Mouse (Mus musculus): Measurements from ENCODE around the gene Prkci. TPM values are rescaled to one million over a fixed set of nuclear protein-coding genes. Genes with fewer than 3 reads are reported as not detected.

The Prkci gene
- polyA plus RNA-seq, 1 experiment: 10.8 TPM

DNA sequence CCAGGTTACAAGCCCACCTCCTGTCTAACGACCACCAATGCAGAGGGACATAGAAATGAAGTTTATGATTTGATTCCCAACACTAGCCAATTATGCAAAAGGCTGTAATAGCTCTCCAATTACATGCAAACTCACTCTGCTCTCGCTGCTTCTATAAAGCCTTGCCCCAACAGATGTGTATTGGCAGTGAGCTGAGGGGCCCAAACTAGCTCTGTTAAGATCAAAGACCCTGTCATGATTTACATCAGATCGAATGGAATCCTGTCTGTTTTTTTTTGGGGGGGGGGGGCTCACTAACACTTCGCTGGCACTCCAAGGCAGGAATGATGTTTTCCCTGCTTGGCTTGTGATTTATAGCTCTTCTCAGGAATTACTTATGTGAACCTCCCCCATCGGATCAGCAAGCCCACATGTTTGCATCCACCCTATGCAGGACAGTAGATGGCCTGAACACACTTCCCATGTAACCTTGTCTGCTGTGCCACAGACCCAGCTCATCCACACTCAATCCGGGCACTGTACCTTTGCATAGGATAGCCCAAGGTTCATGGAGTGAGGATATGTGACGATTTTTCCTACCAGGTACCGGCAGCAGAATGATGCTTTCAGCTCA lies 12.5 kb upstream of the Prkci start:
- Histone ChIP-seq H3K27me3 (ENCODE audit: control insufficient read depth, insufficient read depth, insufficient read length) (no peaks in the 10 kb centered on the region), H3ac (ENCODE audit: control insufficient read depth, insufficient read length) (no peak overlapping the region), H3K4me2 (ENCODE audit: low read depth) (no peak overlapping the region), H3K79me2 (ENCODE audit: control insufficient read depth, insufficient read depth) (no peaks in the 10 kb centered on the region), H3K36me3 (ENCODE audit: control insufficient read depth, insufficient read depth) (no peaks in the 10 kb centered on the region), H3K4me3 (no peak overlapping the region)
- TF ChIP-seq E2F4 (IDR thresholded peaks at IDR 0.05; ENCODE audit: insufficient read depth) (no peak), CEBPB (IDR thresholded peaks at IDR 0.05; ENCODE audit: insufficient read depth, poor library complexity, severe bottlenecking) (no peak), MYOG (IDR thresholded peaks at IDR 0.05; ENCODE audit: control insufficient read depth in 1 of 3, insufficient read depth in 1 of 3, insufficient read length in 2 of 3, low read depth in 2 of 3) (no peak), REST (IDR thresholded peaks at IDR 0.05; ENCODE audit: insufficient read depth, insufficient read length) (no peak), MAX (IDR thresholded peaks at IDR 0.05; ENCODE audit: low read depth) (no peak), USF1 (IDR thresholded peaks at IDR 0.05; ENCODE audit: low read depth) (no peak), TCF3 (IDR thresholded peaks at IDR 0.05; ENCODE audit: insufficient read length, low read depth) (no peak), TCF12 (IDR thresholded peaks at IDR 0.05; ENCODE audit: insufficient read depth, poor library complexity, severe bottlenecking) (no peak), SRF (IDR thresholded peaks at IDR 0.05; ENCODE audit: control insufficient read depth, insufficient read length, low read depth) (no peak), POLR2AphosphoS2 (IDR thresholded peaks at IDR 0.05; ENCODE audit: insufficient read length, low read depth) (no peak)

DNA sequence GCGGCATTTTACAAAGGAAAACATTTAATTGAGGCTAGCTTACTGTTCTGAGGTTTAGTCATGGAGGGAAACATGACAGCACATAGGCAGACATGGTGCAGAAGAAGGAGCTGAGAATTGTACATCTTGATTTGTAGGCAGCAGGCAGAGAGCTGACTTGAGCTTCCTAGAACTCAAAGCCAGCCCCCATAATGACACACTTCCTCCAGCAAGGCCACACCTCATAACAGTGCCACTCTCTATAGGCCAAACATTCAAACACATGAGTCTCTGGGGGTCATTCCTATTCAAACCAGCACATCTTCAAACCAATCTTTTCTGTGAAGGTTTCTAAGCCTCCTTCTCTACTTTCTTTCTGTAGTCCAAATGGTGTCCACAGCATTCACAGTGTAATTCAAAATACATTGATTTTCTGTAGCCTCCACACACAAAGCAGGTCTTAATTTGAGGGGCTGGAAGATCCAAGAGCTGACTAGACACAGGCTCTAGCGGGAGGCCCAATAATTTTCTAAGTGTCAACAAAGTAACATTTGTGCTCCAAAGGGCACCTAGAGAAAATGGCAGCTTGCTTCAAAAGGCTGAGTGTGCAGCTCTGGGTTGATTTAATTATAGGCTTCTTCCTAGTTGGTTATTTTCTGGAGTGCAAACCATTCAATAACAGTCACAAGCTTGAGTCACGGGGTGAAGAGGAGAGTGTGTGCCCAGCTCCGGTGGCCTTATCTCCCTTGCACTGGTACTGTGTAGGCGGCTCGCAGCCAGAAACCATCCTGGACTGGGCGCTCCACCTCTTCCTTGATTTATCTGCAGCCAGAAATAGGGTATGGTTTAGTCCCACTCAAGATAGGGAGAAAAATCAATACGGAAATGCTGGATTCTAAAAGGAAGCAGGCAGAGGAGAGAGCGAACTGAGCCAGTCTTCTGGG lies 7.9 kb upstream of the Prkci start:
- TF ChIP-seq SRF (IDR thresholded peaks at IDR 0.05; ENCODE audit: control insufficient read depth, insufficient read length, low read depth) (no peak), POLR2A (IDR thresholded peaks at IDR 0.05; ENCODE audit: insufficient read length, low read depth) (no peak), POLR2AphosphoS2 (IDR thresholded peaks at IDR 0.05; ENCODE audit: insufficient read length, low read depth) (no peak)

DNA sequence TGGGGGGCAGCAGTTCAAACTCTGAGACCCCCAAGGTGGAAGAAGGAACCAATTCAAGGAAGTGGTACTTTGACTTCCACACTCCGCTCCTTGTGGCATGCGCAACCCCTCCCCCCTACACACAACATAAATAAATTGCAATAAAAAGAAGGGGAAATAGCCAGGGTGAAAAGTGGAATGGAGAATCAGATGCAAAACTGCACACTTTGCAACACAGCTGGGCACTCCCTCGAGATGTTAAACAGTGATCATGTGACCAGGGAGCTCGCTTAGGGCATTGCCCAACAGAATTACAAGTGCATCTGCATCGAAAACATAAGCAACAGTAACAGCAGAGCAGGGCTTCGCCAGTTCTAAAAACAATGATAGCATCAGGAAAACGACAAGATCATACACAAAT lies 3.4 kb upstream of the Prkci start:
- H3ac ChIP-seq (ENCODE audit: control insufficient read depth, insufficient read length): no peak overlapping the region
- H3K4me3 ChIP-seq: no peak overlapping the region
- H3K27me3 ChIP-seq (ENCODE audit: control insufficient read depth, insufficient read depth, insufficient read length): no peaks in the 10 kb centered on the region
- no peak for TF ChIP-seq REST (IDR thresholded peaks at IDR 0.05; ENCODE audit: insufficient read depth, insufficient read length)
- no peak for TF ChIP-seq TCF12 (IDR thresholded peaks at IDR 0.05; ENCODE audit: insufficient read depth, poor library complexity, severe bottlenecking)
- no peak for TF ChIP-seq SRF (IDR thresholded peaks at IDR 0.05; ENCODE audit: control insufficient read depth, insufficient read length, low read depth)
- no peak for TF ChIP-seq POLR2AphosphoS2 (IDR thresholded peaks at IDR 0.05; ENCODE audit: insufficient read length, low read depth)
- peaks cover 12% of the 10 kb centered on the region for H3K79me2 ChIP-seq (ENCODE audit: control insufficient read depth, insufficient read depth)
- H3K36me3 ChIP-seq (ENCODE audit: control insufficient read depth, insufficient read depth): no peaks in the 10 kb centered on the region
- H3K4me2 ChIP-seq (ENCODE audit: low read depth): no peak overlapping the region

More for the DNA sequence above, 7.9 kb upstream of the Prkci start:
- H3K4me2 ChIP-seq (ENCODE audit: low read depth): no peak overlapping the region
- H3K36me3 ChIP-seq (ENCODE audit: control insufficient read depth, insufficient read depth): no peaks in the 10 kb centered on the region
- H3K79me2 ChIP-seq (ENCODE audit: control insufficient read depth, insufficient read depth): no peaks in the 10 kb centered on the region
- no peak overlapping the region for H3K4me3 ChIP-seq
- H3K27me3 ChIP-seq (ENCODE audit: control insufficient read depth, insufficient read depth, insufficient read length): no peaks in the 10 kb centered on the region
- H3ac ChIP-seq (ENCODE audit: control insufficient read depth, insufficient read length): no peak overlapping the region

DNA sequence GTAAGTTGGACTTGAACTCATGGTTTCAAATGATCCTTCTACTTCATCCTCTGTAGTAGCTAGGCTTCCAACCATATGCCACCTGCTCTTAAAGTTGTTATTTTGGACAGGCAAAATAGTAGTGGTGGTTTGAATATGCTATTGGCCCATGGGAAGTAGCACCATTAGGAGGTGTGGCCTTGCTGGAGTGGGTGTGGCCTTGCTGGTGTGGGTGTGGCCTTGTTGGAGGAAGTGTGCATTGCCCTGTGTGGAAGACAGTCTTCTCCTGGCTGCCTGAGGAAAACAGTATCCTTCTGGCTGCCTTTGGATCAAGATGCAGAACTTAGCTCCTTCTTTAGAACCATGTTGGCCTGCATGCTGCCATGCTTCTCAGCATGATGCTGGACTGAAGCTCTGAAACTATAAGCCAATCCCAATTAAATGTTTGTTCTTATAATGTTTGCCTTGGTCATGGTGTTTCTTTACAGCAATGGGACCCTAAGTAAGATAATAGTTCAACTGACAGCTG lies 2.4 kb upstream of the Prkci start:
- no peak overlapping the region for H3K4me3 ChIP-seq
- H3K4me2 ChIP-seq (ENCODE audit: low read depth): no peak overlapping the region
- no peak overlapping the region for H3ac ChIP-seq (ENCODE audit: control insufficient read depth, insufficient read length)
- no peaks in the 10 kb centered on the region for H3K36me3 ChIP-seq (ENCODE audit: control insufficient read depth, insufficient read depth)
- H3K79me2 ChIP-seq (ENCODE audit: control insufficient read depth, insufficient read depth): peaks cover 22% of the 10 kb centered on the region
- H3K27me3 ChIP-seq (ENCODE audit: control insufficient read depth, insufficient read depth, insufficient read length): no peaks in the 10 kb centered on the region
- no peak for TF ChIP-seq E2F4 (IDR thresholded peaks at IDR 0.05; ENCODE audit: insufficient read depth)
- TF ChIP-seq MAX (IDR thresholded peaks at IDR 0.05; ENCODE audit: low read depth): no peak
- no peak for TF ChIP-seq POLR2AphosphoS2 (IDR thresholded peaks at IDR 0.05; ENCODE audit: insufficient read length, low read depth)
- TF ChIP-seq TCF3 (IDR thresholded peaks at IDR 0.05; ENCODE audit: insufficient read length, low read depth): no peak
- TF ChIP-seq TCF12 (IDR thresholded peaks at IDR 0.05; ENCODE audit: insufficient read depth, poor library complexity, severe bottlenecking): no peak
- no peak for TF ChIP-seq POLR2A (IDR thresholded peaks at IDR 0.05; ENCODE audit: insufficient read length, low read depth)
- no peak for TF ChIP-seq USF1 (IDR thresholded peaks at IDR 0.05; ENCODE audit: low read depth)
- TF ChIP-seq REST (IDR thresholded peaks at IDR 0.05; ENCODE audit: insufficient read depth, insufficient read length): no peak
- TF ChIP-seq MYOG (IDR thresholded peaks at IDR 0.05; ENCODE audit: control insufficient read depth in 1 of 3, insufficient read depth in 1 of 3, insufficient read length in 2 of 3, low read depth in 2 of 3): no peak
- no peak for TF ChIP-seq CEBPB (IDR thresholded peaks at IDR 0.05; ENCODE audit: insufficient read depth, poor library complexity, severe bottlenecking)

DNA sequence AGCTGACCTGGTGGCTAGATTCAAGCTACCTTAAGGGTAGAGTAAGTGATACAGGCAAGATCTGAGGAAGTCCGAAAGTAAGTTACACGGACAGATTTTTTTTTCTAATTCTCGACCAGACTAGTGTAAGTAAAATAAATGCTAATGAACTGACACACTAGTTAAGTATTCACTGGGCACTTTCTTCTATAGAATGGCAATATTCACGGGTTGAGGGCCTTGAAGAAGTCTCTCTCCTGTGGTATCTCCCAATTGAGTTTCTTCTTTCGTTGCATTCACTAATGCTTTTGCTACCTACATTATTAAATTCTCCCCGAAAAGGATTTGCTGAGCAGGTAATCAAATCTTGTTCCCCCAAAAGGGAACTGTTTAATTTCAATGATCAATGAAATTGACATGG lies 688 bp upstream of the Prkci start:
- Histone ChIP-seq H3K79me2 (ENCODE audit: control insufficient read depth, insufficient read depth) (peaks cover 37% of the 10 kb centered on the region), H3K4me2 (ENCODE audit: low read depth) (peak overlapping the region; percentile 89), H3K36me3 (ENCODE audit: control insufficient read depth, insufficient read depth) (no peaks in the 10 kb centered on the region), H3K27me3 (ENCODE audit: control insufficient read depth, insufficient read depth, insufficient read length) (no peaks in the 10 kb centered on the region), H3ac (ENCODE audit: control insufficient read depth, insufficient read length) (no peak overlapping the region), H3K4me3 (peak overlapping the region; percentile 72)
- TF ChIP-seq E2F4 (IDR thresholded peaks at IDR 0.05; ENCODE audit: insufficient read depth) (no peak), CEBPB (IDR thresholded peaks at IDR 0.05; ENCODE audit: insufficient read depth, poor library complexity, severe bottlenecking) (no peak), TCF12 (IDR thresholded peaks at IDR 0.05; ENCODE audit: insufficient read depth, poor library complexity, severe bottlenecking) (no peak), MYOD1 (IDR thresholded peaks at IDR 0.05; ENCODE audit: control insufficient read depth in 1 of 3, insufficient read length in 2 of 3, low read depth in 2 of 3) (no peak), MYOG (IDR thresholded peaks at IDR 0.05; ENCODE audit: control insufficient read depth in 1 of 3, insufficient read depth in 1 of 3, insufficient read length in 2 of 3, low read depth in 2 of 3) (no peak), SRF (IDR thresholded peaks at IDR 0.05; ENCODE audit: control insufficient read depth, insufficient read length, low read depth) (no peak), USF1 (IDR thresholded peaks at IDR 0.05; ENCODE audit: low read depth) (no peak), TCF3 (IDR thresholded peaks at IDR 0.05; ENCODE audit: insufficient read length, low read depth) (no peak)
